Comparison of ENCODE assay signal across 8 mouse cellular contexts in the genomic region with DNA sequence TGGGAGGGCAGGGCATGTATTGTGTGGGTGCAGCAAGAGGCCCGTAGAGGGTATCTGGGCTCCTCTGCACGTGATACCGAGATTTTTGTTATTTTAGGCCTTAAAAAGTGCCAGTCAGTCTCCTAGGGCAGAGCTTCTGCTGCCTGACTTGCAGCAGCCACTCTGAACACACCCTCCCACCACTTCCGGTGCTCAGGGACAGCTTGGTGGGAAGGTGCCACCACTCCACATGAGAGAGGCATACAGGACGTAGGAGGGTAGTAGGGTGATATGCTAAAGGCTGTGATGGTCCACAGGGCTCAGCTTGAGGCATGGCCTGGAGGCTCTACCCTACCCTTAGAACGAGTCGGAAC. TPM values are rescaled to one million over a fixed set of nuclear protein-coding genes. Genes with fewer than 3 reads are reported as not detected.
DNase-seq lines count a peak whose midpoint lies in the region; ATAC-seq lines count a peak whose summit lies in the region.

No protein-coding gene starts in this region.

- H3K27ac ChIP-seq in neural tube, embryonic 11.5 days (ENCODE audit: low read depth, low read length), result no peak overlapping the region
- 0 out of 2 replicates have a peak overlapping the region, but pooled peaks have one; percentile 10 for H3K27ac ChIP-seq in embryonic facial prominence, embryonic 14.5 days (replicated peaks; ENCODE audit: low read depth, low read length)
- H3K27ac ChIP-seq in lung, embryonic 16.5 days (ENCODE audit: low read length), result no peak overlapping the region

- H3K36me3 ChIP-seq in neural tube, embryonic 11.5 days (ENCODE audit: control insufficient read depth, insufficient read depth, low read length), result no peaks in the 10 kb centered on the region
- 0 out of 2 replicates have a peak, but pooled peaks cover 5% of the 10 kb centered on the region for H3K36me3 ChIP-seq in embryonic facial prominence, embryonic 14.5 days (ENCODE audit: control insufficient read depth, insufficient read depth, low read length)
- H3K36me3 ChIP-seq in lung, embryonic 16.5 days (ENCODE audit: control insufficient read depth, insufficient read depth, low read length), result no peaks in the 10 kb centered on the region

- ATAC-seq in neural tube, embryonic 11.5 days (ENCODE audit: insufficient read depth, low FRiP score, low TSS enrichment), result no peak
- peak; percentile 3; the same call in 1 of the 2 replicates for ATAC-seq in embryonic facial prominence, embryonic 14.5 days (ENCODE audit: low read depth)
- ATAC-seq in inflammation-experienced regulatory T-cells, adult 6 months, result peak; percentile 85
- peak; percentile 47 for ATAC-seq in lung, embryonic 16.5 days (ENCODE audit: low read depth)

- peaks cover 13% of the 10 kb centered on the region for H3K4me1 ChIP-seq in neural tube, embryonic 11.5 days (ENCODE audit: control insufficient read depth, insufficient read depth, low read length)
- peaks cover 10% of the 10 kb centered on the region for H3K4me1 ChIP-seq in embryonic facial prominence, embryonic 14.5 days (ENCODE audit: control insufficient read depth, insufficient read depth, low read length)
- peaks cover 4% of the 10 kb centered on the region; the same call in 1 of the 2 replicates for H3K4me1 ChIP-seq in lung, embryonic 16.5 days (replicated peaks; ENCODE audit: control insufficient read depth, insufficient read depth, low read length)

- H3K9me3 ChIP-seq in neural tube, embryonic 11.5 days (ENCODE audit: control insufficient read depth, low read length), result no peaks in the 10 kb centered on the region
- H3K9me3 ChIP-seq in embryonic facial prominence, embryonic 14.5 days (ENCODE audit: control insufficient read depth, low read length), result no peaks in the 10 kb centered on the region
- H3K9me3 ChIP-seq in lung, embryonic 16.5 days (ENCODE audit: control insufficient read depth, low read length), result no peaks in the 10 kb centered on the region

- peak overlapping the region; percentile 53 for H3K4me3 ChIP-seq in neural tube, embryonic 11.5 days (ENCODE audit: low read depth, low read length)
- peak overlapping the region; percentile 80 for H3K4me3 ChIP-seq in embryonic facial prominence, embryonic 14.5 days (ENCODE audit: low read depth, low read length)
- H3K4me3 ChIP-seq in lung, embryonic 16.5 days (ENCODE audit: low read length), result peak overlapping the region; percentile 65

- H3K27me3 ChIP-seq in neural tube, embryonic 11.5 days (ENCODE audit: control insufficient read depth, insufficient read depth, low read length), result no peaks in the 10 kb centered on the region
- no peaks in the 10 kb centered on the region for H3K27me3 ChIP-seq in embryonic facial prominence, embryonic 14.5 days (replicated peaks; ENCODE audit: control insufficient read depth, insufficient read depth, low read length)
- no peaks in the 10 kb centered on the region; the same call in 1 of the 2 replicates for H3K27me3 ChIP-seq in lung, embryonic 16.5 days (ENCODE audit: control insufficient read depth, insufficient read depth, low read depth, low read length)

- H3K4me2 ChIP-seq in neural tube, embryonic 11.5 days (ENCODE audit: low read depth), result peak overlapping the region; percentile 72
- peak overlapping the region; percentile 91 for H3K4me2 ChIP-seq in embryonic facial prominence, embryonic 14.5 days (ENCODE audit: low read depth, low read length)
- H3K4me2 ChIP-seq in lung, embryonic 16.5 days (ENCODE audit: low read depth, low read length), result peak overlapping the region; percentile 89

- no peak for DNase-seq in neural tube, embryonic 11.5 days (ENCODE audit: low spot score)
- no peak for DNase-seq in neural tube, embryonic 10.5 days (ENCODE audit: extremely low spot score, low spot score)
- peak; percentile 19 for DNase-seq in embryonic facial prominence, embryonic 14.5 days (ENCODE audit: low spot score)
- peak; percentile 66 to 78 for DNase-seq in right cerebral cortex, postnatal 10 days (ENCODE audit: low spot score in 2 of 2)
- no peak for DNase-seq in kidney, postnatal 36 days
- no peak for DNase-seq in ovary, postnatal 14 days (ENCODE audit: low spot score)

- no peak overlapping the region; the same call in 1 of the 2 replicates for H3K9ac ChIP-seq in neural tube, embryonic 11.5 days (ENCODE audit: low read length)
- H3K9ac ChIP-seq in embryonic facial prominence, embryonic 14.5 days (ENCODE audit: low read depth, low read length), result peak overlapping the region; percentile 76
- H3K9ac ChIP-seq in lung, embryonic 16.5 days (ENCODE audit: low read length), result peak overlapping the region; percentile 67

- WGBS in neural tube, embryonic 11.5 days, result 36% methylated on average over 7 of the region's 7 CpGs
- 27% methylated on average over 7 of the region's 7 CpGs for WGBS in embryonic facial prominence, embryonic 14.5 days
- 27% methylated on average over 7 of the region's 7 CpGs for WGBS in lung, embryonic 16.5 days

RNA-seq across cellular contexts. Expression of gene Fam168b, which starts 40.6 kb away (rescaled TPM):
- polyA plus RNA-seq in neural tube, embryonic 11.5 days (2014; fragmentation: Nextera tagmentation; extraction: Ambion mirVana), result 134 and 148 TPM in 2 replicates
- polyA plus RNA-seq in embryonic facial prominence, embryonic 14.5 days (2014; fragmentation: Nextera tagmentation; extraction: Ambion mirVana), result 68.1 and 75.1 TPM in 2 replicates
- polyA plus RNA-seq in inflammation-experienced regulatory T-cells, adult 6 months (2017; shearing (Covaris generic)), result 10 to 100 TPM; 15.0 to 27.8 (median 19.4) TPM
- polyA plus RNA-seq in lung, embryonic 16.5 days (2015; fragmentation: Nextera tagmentation; extraction: Ambion mirVana), result 56.0 and 57.1 TPM in 2 replicates

RNA-seq across cellular contexts. Expression of gene Plekhb2, which starts 47.5 kb away (rescaled TPM):
- 54.6 and 57.3 TPM in 2 replicates for polyA plus RNA-seq in neural tube, embryonic 11.5 days (2014; fragmentation: Nextera tagmentation; extraction: Ambion mirVana)
- 18.3 and 18.6 TPM in 2 replicates for polyA plus RNA-seq in embryonic facial prominence, embryonic 14.5 days (2014; fragmentation: Nextera tagmentation; extraction: Ambion mirVana)
- polyA plus RNA-seq in inflammation-experienced regulatory T-cells, adult 6 months (2017; shearing (Covaris generic)), result 100 to 1,000 TPM; 107 to 209 (median 120) TPM
- polyA plus RNA-seq in lung, embryonic 16.5 days (2015; fragmentation: Nextera tagmentation; extraction: Ambion mirVana), result 35.7 and 39.4 TPM in 2 replicates

Comparison
In these comparisons a context has a peak if more than half of its experiments do, and no peak if none do; other contexts are left out.
1. DNase-seq: peak in embryonic facial prominence, embryonic 14.5 days (single experiment) and right cerebral cortex, postnatal 10 days (2 of 2); none in neural tube, embryonic 11.5 days (single experiment), neural tube, embryonic 10.5 days (single experiment), kidney, postnatal 36 days (0 of 2) and ovary, postnatal 14 days (single experiment).
2. Peak in every context shown above with its lines, with median percentiles within 50 percentile points of each other: H3K4me2 ChIP-seq and H3K4me3 ChIP-seq.